Mouse (Mus musculus): ENCODE results near the gene Cfap45. TPM values are rescaled to one million over a fixed set of nuclear protein-coding genes. Genes with fewer than 3 reads are reported as not detected.
A peak's percentile ranks its signal among the peaks of the same experiment; 100 is the strongest.

Cfap45 gene
- polyA plus RNA-seq, 1 experiment: 0.02 TPM

- Histone ChIP-seq H3K4me1 (ENCODE audit: control insufficient read depth) (peaks cover 13% of the 10 kb centered on the region), H3K27me3 (ENCODE audit: control insufficient read depth) (peaks cover 5% of the 10 kb centered on the region), H3K36me3 (ENCODE audit: control insufficient read depth) (peaks cover 11% of the 10 kb centered on the region; the same call in 1 of the 2 replicates), H3K4me3 (replicated peaks) (no peak overlapping the region), H3K9me3 (ENCODE audit: control insufficient read depth, low read length) (no peaks in the 10 kb centered on the region)
- no peak for TF ChIP-seq TAL1 (IDR thresholded peaks at IDR 0.05; ENCODE audit: low read length)
- TF ChIP-seq GATA1 (IDR thresholded peaks at IDR 0.05; ENCODE audit: low read length): no peak
These were observed 10.6 kb upstream of the Cfap45 start for GRCm38 (mm10) chr1:172509983-172510382.

DNA sequence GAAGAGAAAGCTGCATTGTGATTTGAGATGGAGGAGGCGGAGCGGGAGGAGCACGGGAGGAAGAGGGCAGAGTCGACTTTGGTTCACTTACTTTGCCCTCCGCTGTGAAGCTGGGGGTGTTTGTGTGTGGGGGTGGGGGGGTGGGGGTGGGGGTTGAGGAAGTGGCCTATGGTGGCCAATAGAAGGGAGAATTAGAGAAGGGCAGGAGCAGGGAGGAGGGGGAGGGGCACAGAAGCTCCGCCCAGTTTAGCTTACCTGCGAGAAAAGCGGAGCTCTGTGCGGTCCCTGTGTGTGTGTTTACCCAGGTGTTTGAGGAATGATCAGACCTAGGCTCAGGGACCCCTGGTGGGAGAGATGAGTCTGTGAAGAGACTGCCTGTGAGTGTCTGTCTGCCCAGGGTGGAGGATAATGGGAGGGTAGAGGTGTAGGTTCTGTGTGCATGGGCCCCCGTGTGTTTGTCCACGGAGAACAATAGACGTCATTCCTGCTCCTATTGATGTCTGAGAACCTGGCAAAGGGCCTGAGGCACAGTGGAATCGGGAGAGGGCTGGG is 10.1 kb upstream of the Cfap45 start:
- H3K27me3 ChIP-seq (ENCODE audit: control insufficient read depth): peaks cover 5% of the 10 kb centered on the region
- no peak for TF ChIP-seq TAL1 (IDR thresholded peaks at IDR 0.05; ENCODE audit: low read length)
- no peak for TF ChIP-seq GATA1 (IDR thresholded peaks at IDR 0.05; ENCODE audit: low read length)
- no peaks in the 10 kb centered on the region for H3K9me3 ChIP-seq (ENCODE audit: control insufficient read depth, low read length)
- H3K4me3 ChIP-seq (replicated peaks): no peak overlapping the region
- peaks cover 13% of the 10 kb centered on the region for H3K4me1 ChIP-seq (ENCODE audit: control insufficient read depth)
- H3K36me3 ChIP-seq (ENCODE audit: control insufficient read depth): peaks cover 6% of the 10 kb centered on the region; the same call in 1 of the 2 replicates

GRCm38 (mm10) chr1:172512962-172513361 is 7.6 kb upstream of the Cfap45 start:
- Histone ChIP-seq H3K9me3 (ENCODE audit: control insufficient read depth, low read length) (peaks cover 4% of the 10 kb centered on the region; the same call in 1 of the 2 replicates), H3K36me3 (ENCODE audit: control insufficient read depth) (no peaks in the 10 kb centered on the region; the same call in 1 of the 2 replicates), H3K27me3 (ENCODE audit: control insufficient read depth) (peaks cover 5% of the 10 kb centered on the region), H3K4me1 (ENCODE audit: control insufficient read depth) (peaks cover 11% of the 10 kb centered on the region), H3K4me3 (replicated peaks) (peak overlapping the region; percentile 12)
- no peak for TF ChIP-seq GATA1 (IDR thresholded peaks at IDR 0.05; ENCODE audit: low read length)

DNA sequence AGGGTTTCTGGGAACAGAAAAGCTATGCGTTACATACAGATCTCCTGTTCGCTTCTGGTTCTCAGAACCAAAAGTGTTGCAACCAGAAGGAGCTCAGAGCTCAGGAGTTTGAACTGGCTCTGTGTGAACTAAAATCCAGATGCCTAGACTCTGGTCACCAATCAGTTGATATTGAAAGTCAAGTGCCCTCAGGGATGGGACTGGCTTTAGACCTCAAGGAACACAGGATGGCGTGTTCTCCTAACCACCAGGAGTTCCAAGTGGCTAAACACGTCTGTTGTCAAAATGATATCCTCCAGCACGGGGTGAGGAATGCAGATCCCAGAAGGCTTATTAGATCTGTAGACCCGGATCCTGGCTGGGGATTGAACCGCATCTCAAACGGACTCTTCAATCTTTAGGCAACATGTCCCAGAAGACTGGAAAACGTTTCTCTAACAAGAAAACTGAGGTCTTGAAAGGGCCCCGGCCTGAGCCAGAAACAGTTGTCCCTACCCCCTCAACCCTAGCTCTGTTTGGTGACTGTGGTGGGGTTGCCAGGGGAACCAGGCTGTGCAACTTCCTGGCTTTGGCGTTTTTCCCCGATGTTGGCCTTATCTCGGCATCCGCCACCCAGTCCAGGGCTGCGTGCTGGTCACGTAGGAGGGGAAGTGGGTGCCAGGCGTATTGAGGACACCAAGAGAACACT is 6.9 kb upstream of the Cfap45 start:
- Histone ChIP-seq H3K4me3 (replicated peaks) (no peak overlapping the region), H3K4me1 (ENCODE audit: control insufficient read depth) (peaks cover 8% of the 10 kb centered on the region; the same call in 1 of the 2 replicates), H3K36me3 (ENCODE audit: control insufficient read depth) (no peaks in the 10 kb centered on the region; the same call in 1 of the 2 replicates), H3K9me3 (ENCODE audit: control insufficient read depth, low read length) (peaks cover 4% of the 10 kb centered on the region; the same call in 1 of the 2 replicates), H3K27me3 (ENCODE audit: control insufficient read depth) (peaks cover 5% of the 10 kb centered on the region)
- TF ChIP-seq GATA1 (IDR thresholded peaks at IDR 0.05; ENCODE audit: low read length): no peak
- no peak for TF ChIP-seq TAL1 (IDR thresholded peaks at IDR 0.05; ENCODE audit: low read length)

DNA sequence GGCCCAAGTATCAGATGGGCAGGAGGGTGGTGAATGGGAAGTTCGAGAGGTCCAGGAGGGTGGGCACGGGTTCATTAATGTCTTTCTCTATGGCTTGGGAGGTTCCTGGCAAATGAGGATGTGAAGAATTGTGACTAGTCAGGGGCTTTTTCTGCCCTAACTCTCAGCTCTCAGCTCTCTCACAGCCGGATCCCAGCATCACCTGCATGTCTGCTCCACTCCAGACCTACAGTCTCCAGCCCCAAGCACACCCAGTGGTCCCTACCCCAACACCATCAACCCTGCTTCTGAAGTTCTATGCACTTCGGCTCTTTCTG is 6.4 kb upstream of the Cfap45 start:
- Histone ChIP-seq H3K4me3 (replicated peaks) (no peak overlapping the region), H3K27me3 (ENCODE audit: control insufficient read depth) (peaks cover 5% of the 10 kb centered on the region), H3K9me3 (ENCODE audit: control insufficient read depth, low read length) (peaks cover 4% of the 10 kb centered on the region; the same call in 1 of the 2 replicates), H3K36me3 (ENCODE audit: control insufficient read depth) (no peaks in the 10 kb centered on the region), H3K4me1 (ENCODE audit: control insufficient read depth) (peaks cover 8% of the 10 kb centered on the region; the same call in 1 of the 2 replicates)
- no peak for TF ChIP-seq TAL1 (IDR thresholded peaks at IDR 0.05; ENCODE audit: low read length)
- TF ChIP-seq GATA1 (IDR thresholded peaks at IDR 0.05; ENCODE audit: low read length): no peak

DNA sequence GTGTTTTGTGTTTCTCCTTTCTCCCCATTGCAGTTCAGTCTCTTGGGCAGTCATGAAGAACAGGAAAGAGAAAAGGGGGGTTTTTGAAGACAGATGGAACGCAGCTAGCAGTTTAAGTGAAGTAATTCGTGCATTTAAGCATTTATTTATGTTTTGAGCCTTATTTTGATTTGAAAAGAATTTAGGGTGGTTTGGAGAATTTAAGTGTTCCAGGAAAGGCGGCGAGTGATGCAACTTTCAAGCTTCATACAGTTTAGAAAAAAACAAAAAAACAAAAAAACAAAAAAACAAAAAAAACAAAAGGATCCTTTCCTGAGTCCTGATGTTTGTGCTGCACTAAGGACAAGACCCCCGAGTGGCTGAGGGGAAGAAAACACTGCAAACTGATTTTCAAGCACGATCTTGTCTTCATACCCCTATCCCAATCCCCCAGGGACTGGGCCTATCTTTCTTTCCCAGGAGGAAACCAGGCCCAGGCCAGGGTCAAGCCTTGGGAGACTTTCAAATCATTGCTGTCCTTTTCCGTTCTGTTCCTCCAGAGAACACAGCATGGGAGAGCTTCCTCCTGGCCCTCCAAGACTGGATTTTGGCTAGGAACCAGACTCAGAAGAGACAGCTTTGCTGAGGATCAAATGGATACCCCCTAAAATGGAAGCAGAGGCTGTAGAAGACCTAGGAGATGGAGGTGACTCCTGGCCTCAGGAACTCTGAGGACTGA is 5.9 kb upstream of the Cfap45 start:
- TF ChIP-seq GATA1 (IDR thresholded peaks at IDR 0.05; ENCODE audit: low read length): no peak
- no peak for TF ChIP-seq TAL1 (IDR thresholded peaks at IDR 0.05; ENCODE audit: low read length)
- Histone ChIP-seq H3K9me3 (ENCODE audit: control insufficient read depth, low read length) (peaks cover 4% of the 10 kb centered on the region; the same call in 1 of the 2 replicates), H3K4me3 (replicated peaks) (no peak overlapping the region), H3K4me1 (ENCODE audit: control insufficient read depth) (peaks cover 8% of the 10 kb centered on the region; the same call in 1 of the 2 replicates), H3K36me3 (ENCODE audit: control insufficient read depth) (no peaks in the 10 kb centered on the region), H3K27me3 (ENCODE audit: control insufficient read depth) (peaks cover 5% of the 10 kb centered on the region)

DNA sequence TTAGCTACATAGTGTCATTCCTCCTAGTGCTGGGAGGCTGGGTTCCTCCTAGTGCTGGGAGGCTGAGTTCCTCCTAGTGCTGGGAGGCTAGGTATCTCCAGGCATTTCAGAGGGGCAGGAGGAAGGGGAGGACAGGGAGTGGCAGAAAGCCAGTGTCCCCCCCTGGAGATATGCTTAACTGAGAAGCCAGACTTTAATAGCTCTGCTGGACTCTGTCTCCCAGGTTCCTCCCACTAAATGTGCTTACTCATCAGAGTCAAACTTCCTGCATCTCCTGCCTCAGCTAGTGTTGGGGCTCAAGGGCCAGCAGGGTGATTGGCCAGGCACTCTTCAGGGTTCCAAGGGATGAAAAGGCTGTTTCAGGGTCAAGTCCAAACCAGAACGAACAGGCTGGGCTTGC is 5.2 kb upstream of the Cfap45 start:
- peaks cover 6% of the 10 kb centered on the region for H3K27me3 ChIP-seq (ENCODE audit: control insufficient read depth)
- H3K36me3 ChIP-seq (ENCODE audit: control insufficient read depth): no peaks in the 10 kb centered on the region
- H3K9me3 ChIP-seq (ENCODE audit: control insufficient read depth, low read length): peaks cover 4% of the 10 kb centered on the region; the same call in 1 of the 2 replicates
- H3K4me1 ChIP-seq (ENCODE audit: control insufficient read depth): peaks cover 8% of the 10 kb centered on the region; the same call in 1 of the 2 replicates
- H3K4me3 ChIP-seq (replicated peaks): no peak overlapping the region
- TF ChIP-seq TAL1 (IDR thresholded peaks at IDR 0.05; ENCODE audit: low read length) (no peak), GATA1 (IDR thresholded peaks at IDR 0.05; ENCODE audit: low read length) (no peak)

DNA sequence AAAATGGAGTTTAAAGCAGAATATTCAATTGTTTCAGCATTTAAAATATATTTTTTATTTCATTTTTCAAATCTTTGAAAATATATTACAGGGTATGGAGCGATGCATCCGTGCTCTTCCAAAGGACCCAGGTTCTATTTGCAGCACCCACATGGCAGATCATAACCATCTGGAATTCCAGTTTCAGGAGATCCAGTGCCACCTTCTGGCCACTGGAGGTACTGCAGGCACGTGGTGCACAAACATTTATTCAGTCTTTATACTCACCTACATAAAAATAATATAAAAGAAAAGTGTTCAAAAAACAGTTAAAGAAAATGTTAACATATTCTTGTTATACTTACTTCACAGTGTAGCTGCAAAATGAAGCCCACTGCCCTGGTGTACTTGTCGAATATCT is 2.6 kb upstream of the Cfap45 start:
- Histone ChIP-seq H3K27me3 (ENCODE audit: control insufficient read depth) (peaks cover 15% of the 10 kb centered on the region), H3K9me3 (ENCODE audit: control insufficient read depth, low read length) (peaks cover 4% of the 10 kb centered on the region; the same call in 1 of the 2 replicates), H3K36me3 (ENCODE audit: control insufficient read depth) (no peaks in the 10 kb centered on the region), H3K4me1 (ENCODE audit: control insufficient read depth) (peaks cover 6% of the 10 kb centered on the region), H3K4me3 (replicated peaks) (no peak overlapping the region)
- TF ChIP-seq GATA1 (IDR thresholded peaks at IDR 0.05; ENCODE audit: low read length): no peak
- TF ChIP-seq TAL1 (IDR thresholded peaks at IDR 0.05; ENCODE audit: low read length): no peak

DNA sequence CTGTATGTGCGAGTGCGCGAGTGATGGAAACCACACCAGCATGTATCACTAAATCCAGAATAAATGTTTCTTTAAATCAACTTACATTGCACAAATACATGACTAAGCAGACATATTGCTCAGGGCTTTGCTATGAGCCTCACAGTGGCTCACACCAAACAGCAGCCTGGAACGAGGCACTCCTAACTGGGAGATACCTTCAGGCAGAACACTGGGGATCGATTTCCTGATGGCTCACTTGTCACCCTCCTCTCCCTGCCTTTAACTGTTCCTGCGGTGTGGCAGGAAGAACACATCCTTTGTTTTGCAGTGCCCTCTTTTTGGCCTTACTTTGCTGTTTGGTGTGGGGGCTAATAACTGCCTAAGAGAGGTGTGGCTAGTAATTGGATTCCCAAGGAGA is 957 bp upstream of the Cfap45 start:
- H3K4me1 ChIP-seq (ENCODE audit: control insufficient read depth): no peaks in the 10 kb centered on the region; the same call in 1 of the 2 replicates
- H3K27me3 ChIP-seq (ENCODE audit: control insufficient read depth): peaks cover 14% of the 10 kb centered on the region
- TF ChIP-seq GATA1 (IDR thresholded peaks at IDR 0.05; ENCODE audit: low read length) (no peak), TAL1 (IDR thresholded peaks at IDR 0.05; ENCODE audit: low read length) (no peak)
- no peaks in the 10 kb centered on the region for H3K36me3 ChIP-seq (ENCODE audit: control insufficient read depth)
- no peak overlapping the region for H3K4me3 ChIP-seq (replicated peaks)
- H3K9me3 ChIP-seq (ENCODE audit: control insufficient read depth, low read length): peaks cover 4% of the 10 kb centered on the region; the same call in 1 of the 2 replicates
